Mouse (Mus musculus) myocyte (in vitro differentiated cells): Measurements from ENCODE around the gene Zmynd19.

ENCODE experiments used
- E2F4 ChIP-seq: IDR thresholded peaks from one replicate; pipeline ENCODE4 v1.6.1; 2011; ENCODE audit warnings: mild to moderate bottlenecking, control low read depth, moderate library complexity; ENCODE audit not compliant: insufficient read depth
- MYOD1 ChIP-seq, 3 experiments: IDR thresholded peaks; one replicate each; pipeline ENCODE4 v1.6.1; 2011; ENCODE audit warnings: control low read depth in 2 of 3, low read depth in 2 of 3, mild to moderate bottlenecking in 2 of 3, moderate library complexity in 1 of 3; ENCODE audit not compliant: insufficient read length in 2 of 3, control insufficient read depth in 1 of 3
- MYOG ChIP-seq, 3 experiments: IDR thresholded peaks; one replicate each; pipeline ENCODE4 v1.6.1; 2011; ENCODE audit warnings: control low read depth in 2 of 3, low read depth in 2 of 3, mild to moderate bottlenecking in 2 of 3; ENCODE audit not compliant: insufficient read length in 2 of 3, control insufficient read depth in 1 of 3, insufficient read depth in 1 of 3
- POLR2A ChIP-seq: IDR thresholded peaks from one replicate; pipeline ENCODE4 v1.6.1; 2011; ENCODE audit warnings: low read depth, mild to moderate bottlenecking, control low read depth, moderate library complexity; ENCODE audit not compliant: insufficient read length
- TCF12 ChIP-seq: IDR thresholded peaks from one replicate; pipeline ENCODE4 v1.6.1; 2011; ENCODE audit warnings: mild to moderate bottlenecking, control low read depth; ENCODE audit not compliant: poor library complexity, insufficient read depth, severe bottlenecking
- USF1 ChIP-seq: IDR thresholded peaks from one replicate; pipeline ENCODE4 v1.6.1; 2011; ENCODE audit warnings: low read depth, mild to moderate bottlenecking, control low read depth, moderate library complexity

- TF ChIP-seq MYOG (IDR thresholded peaks at IDR 0.05; ENCODE audit: control insufficient read depth in 1 of 3, insufficient read depth in 1 of 3, insufficient read length in 2 of 3, low read depth in 2 of 3) = no peak
- TF ChIP-seq USF1 = no peak
- TF ChIP-seq POLR2A = no peak
- TF ChIP-seq MYOD1 (IDR thresholded peaks at IDR 0.05; ENCODE audit: control insufficient read depth in 1 of 3, insufficient read length in 2 of 3, low read depth in 2 of 3) = no peak
- TF ChIP-seq TCF12 = no peak
- no peak for TF ChIP-seq E2F4
Measured at GRCm38 (mm10) chr2:24927810-24928479, 21.6 kb upstream of the Zmynd19 start.
